Mouse (Mus musculus) c-Kit-positive CD71-negative TER-119-negative erythroid progenitor cells, embryonic 14.5 days (primary cell): ENCODE data around the gene Zfp93.

Source experiments
- DNase-seq: peaks from one replicate; pipeline ENCODE4 v3.0.0-alpha.2; 2013; ENCODE audit warnings: low read depth

Zfp93 gene

DNA sequence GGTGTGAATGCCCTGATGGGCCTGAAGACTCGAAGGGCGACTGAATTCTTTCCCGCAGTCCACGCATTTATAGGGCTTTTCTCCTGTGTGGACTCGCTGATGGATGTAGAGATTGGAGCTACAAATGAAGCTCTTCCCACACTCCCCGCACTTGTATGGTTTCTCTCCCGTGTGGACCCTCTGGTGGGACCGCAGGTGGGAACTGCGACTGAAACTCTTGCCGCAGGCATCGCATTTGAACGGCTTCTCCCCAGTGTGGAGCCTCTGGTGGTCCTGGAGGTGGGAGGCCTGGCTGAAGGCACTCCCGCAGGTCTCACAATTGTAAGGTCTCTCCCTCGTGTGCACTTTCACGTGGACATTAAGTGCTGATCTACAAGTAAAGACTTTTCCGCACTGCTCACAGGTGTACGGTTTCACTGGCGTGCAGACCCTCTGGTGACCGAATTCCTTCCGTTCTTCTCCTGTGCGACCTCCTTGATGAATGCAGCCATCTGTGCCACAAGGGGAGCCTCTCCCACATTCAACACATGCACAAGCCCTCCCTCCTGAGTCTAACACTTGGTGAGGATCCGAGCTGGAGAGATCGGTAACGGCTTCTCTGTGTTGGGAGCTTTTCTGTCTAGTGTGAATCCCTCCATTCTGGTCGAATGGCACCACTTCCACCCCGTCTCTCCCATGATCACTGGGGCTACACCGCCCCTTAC lies 21.3 kb downstream of the Zfp93 start:
- DNase-seq, result no peak

DNA sequence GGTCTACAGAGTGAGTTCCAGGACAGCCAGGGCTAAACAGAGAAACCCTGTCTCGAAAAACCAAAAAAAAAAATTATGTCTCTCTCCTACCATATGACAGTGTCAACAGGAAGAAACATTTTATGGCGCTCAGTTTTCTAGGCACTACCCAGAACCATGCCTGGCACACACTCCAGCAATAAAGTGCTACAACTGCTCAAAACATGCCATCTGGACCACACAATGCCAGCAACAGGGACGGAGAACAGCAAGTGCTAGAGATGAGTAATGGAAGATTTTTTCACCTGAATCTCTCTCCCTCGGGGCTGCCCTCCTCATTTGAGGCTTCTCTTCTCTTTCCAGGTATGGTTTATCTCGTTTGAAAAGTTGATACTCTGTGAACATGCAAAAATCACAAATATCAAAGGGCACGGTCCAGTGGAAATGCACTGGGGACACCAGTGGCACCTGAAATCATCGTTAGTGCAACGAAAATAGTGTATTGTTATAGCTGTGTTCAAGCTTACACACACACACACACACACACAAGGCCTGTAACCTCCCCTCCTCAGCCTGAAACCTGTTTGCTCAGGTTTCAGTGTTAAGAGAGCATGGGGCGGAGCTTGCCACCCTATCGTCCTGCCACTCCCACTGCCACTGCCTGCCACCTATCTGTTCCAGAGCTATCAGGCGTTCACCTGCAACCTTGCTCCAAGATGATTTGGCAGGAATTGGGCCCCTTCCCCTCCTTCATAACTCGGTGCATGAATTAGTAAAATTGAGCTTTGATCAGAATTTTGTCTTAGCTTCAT lies 23.0 kb downstream of the Zfp93 start:
- no peak for DNase-seq

DNA sequence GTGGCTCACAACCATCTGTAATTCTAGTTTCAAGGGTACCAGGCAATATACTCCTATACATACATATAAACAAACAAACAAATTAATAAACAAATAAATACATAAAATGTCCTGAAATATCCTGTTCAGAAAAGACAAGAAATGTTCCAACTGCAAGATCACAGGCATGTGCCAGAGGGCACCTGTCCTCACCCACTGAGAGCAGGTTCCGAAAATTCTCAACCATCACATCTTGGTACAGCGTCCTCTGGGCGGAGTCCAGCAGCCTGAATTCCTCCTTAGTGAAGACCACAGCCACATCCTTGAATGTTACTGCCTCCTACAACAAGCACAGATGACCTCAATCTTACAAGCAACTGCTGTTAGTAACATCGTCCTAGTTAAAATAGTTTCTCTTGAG lies 24.5 kb downstream of the Zfp93 start:
- DNase-seq, result no peak

DNA sequence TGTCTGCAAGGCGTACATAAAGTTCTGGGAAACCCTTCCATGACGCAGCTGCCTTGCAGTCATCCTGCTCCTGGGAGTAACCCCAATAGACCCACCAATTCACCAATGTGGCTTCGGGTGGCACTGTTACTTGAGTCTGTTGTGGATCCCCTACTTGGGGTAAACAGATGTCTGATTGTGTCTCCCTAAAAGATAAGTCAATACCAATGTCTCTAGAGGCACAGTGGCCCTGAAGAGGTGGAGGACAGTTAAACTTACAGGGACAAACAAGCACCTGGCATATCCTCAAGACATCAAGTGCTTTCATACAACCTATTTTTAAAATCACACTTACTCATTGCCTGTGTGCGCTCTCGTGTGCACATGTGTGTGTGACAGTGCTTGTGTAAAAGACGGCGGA lies 25.2 kb downstream of the Zfp93 start:
- DNase-seq, result no peak

DNA sequence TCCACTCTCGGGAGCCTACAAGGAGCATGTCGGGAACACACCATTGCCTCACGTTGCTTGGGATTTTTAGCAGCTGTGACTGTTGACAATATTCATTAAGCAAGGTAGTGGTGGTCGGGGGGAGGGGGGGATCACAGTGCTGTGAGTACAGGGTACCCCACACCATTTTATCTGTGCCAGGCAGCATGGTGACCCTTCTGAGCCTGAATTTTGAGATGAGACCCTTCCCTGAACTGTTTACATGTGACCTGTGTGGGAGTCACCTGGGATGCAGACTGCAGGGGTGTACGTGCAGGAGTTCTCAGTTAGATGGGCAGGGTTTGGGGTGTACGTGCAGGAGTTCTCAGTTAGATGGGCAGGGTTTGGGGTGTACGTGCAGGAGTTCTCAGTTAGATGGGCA lies 26.2 kb downstream of the Zfp93 start:
- no peak for DNase-seq

DNA sequence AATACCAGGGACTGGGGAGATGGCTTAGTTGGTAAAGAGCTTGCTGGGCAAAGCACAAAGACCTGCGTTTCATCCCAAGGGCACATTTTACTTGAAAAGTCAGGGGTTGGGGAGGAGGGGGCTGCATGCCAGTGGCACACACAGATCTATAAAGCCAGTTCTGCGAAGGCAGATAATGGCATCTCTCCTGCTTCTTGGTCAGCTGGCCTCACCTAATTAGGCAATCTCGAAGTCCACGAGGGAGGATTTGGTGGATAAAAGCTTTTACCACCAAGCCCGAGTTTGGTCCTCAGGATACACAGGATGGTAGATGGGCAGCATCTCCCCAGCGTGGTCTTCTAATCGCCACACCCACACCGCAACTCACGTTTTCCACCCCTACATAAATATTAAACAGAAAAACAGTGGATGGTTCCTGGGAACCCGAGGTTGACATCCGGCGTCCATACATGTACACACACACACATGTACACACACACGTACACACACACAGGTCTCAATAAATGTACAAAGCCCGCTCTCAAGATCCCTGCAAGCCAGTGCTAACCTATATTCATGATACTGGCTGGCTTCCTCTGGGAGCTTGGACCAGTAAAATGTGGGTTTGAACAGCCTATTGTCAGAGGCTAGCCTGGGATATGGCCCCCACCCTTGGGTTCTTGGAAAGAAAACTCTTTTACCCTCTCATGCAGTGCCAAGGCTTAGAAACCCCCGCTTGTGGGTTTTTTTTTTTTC lies 27.3 kb downstream of the Zfp93 start:
- DNase-seq, result no peak

DNA sequence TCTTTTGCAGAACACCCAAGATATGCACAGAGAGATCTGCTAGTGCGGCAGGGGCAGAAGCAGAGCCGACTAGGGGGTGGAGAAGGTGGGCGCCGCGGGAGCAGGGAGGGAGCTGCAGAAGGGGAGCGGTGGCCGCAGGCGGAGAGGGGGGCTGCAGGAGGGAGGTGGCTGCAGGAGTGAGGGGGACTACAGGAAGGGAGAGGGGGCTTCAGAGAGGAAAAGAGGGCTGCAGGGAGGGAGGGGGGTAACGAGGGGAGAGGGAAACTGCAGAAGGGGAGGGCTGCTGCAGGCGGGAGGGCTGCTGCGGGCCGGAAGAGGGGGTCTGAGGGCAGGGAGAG lies 28.4 kb downstream of the Zfp93 start:
- DNase-seq, result no peak

DNA sequence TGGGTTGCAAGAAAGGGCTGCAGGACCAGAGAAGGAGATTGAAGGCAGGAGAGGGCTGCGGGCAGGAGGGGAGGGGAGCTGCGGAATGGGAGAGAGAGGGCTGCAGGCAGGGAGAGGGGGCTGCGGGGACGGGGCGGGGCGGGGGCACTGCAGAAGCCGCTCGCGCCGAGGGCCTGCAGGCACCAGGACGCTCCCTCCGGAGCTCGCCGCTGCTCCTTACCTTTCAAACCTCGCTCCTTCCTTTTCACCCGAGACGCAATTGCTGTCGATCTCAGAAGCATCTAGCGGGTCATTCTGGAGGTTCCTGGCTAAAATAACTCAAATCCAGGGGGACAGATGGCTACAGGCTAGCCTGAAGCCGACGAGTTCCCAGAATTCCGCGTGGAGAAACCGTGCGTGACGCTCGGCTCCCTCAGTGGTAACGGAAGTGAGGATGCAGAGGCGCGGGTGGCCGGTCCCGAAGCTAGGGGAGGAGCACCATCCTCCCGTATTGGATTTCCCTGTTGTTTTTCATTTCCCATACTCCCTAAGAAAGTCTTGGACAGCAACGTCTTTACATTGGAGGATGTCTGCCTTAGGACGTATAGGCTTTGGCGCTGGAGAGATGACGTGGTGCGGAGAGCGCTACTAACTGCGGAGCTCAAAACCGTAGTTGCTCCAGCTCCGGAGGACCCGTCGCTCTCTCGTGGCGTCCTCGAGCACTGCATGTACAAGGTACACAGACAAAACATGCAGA lies 28.9 kb downstream of the Zfp93 start:
- DNase-seq, result peak; percentile 82

DNA sequence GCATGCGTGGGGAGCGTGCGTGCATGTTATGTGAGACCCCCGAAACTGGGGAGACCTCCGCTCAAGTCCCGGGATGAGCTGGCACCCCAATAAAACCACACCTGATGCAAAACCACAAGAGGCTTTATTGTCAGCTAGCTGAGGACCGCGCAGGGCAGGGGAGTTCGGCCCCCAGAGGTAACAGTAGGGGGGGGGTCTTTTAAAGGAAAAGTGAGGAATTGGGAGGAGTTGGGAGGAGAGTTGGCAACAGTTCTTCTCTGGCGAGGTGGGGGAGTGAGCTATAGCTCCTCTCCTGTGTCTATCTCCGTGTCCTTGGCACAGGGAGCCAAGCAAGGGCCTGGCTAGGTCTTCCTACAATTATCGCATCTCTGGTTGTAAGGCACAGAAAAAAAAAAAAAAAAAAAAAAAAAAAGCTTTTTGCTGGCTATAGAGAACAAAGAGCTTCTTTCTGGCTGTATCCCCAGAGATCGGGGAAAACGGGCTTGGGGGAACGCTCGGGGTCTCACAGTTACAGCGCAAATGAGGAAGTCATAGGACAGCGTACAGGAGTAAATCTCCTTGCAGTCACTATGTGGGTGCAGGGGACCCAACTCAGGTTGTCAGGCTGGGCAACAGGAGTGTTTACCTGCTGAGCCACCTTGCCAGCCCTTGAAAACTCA lies 29.7 kb downstream of the Zfp93 start:
- DNase-seq, result no peak

DNA sequence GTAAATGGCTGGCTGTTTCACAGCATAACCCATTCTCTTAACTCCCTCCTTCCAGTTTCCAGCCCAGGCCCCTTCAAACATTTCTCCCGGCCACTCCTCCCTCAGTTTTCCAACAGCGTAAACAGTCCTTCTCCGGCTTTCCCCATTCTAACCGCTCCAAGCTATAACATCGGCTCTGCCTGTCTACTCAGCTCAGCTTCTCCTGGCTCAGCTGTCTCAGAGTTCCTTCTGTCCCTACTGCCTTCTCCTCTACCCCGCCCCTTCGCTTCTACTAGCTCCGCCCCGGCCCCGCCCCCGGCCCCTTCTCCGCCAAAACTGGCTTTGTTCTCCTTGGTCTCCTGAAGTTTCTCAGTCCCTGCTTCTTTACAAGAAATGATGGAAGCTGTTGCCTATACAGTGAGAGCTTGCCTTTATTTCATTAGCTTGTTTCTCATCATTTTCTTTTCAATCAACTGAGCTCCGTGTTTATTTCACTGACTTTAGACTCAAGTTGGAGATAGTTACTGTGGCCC lies 30.6 kb downstream of the Zfp93 start, which contains the start of gene Zfp61:
Zfp61 (minus strand) TSS at position 462 of the 512 bp plus-strand sequence.
- peak; percentile 18 for DNase-seq

DNA sequence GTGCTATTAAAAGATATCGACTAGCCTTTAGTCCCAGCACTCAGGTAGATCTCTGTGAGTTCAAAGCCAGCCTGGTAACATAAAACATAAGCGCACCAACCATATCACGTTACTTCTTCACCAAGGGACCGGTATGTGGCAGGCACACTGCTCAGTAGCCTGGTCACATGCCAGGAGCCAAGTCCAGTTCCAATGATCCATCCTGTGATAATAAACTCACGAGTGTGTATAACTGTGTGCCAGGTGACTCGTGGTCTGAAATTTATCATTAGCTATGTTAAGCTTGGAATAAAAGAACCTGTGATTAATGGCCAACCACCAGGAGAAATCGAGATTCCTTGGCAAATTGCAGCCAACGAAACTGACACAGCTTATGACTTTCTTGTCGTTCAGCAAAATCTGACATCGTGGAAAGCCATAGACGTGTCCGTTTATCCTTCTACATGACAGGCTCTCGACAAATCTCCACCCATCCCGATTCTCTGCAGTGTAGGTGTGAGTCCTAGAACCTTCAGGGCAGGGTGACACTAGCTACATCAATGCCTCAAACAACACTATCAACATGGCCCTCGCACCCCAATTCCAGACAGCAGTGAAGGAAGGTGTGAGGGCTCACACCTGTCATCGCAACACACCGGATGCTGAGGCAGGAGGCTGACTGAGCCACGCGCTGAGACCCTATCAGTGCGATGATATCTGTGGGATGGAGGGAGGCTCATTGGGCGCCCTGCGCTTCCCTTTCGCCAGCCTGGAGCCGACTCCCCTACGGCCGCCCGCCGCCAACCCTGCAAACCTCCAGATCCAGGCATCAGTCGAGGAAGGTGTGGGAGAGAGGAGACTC lies 45.7 kb downstream of the Zfp93 start:
- DNase-seq, result no peak

DNA sequence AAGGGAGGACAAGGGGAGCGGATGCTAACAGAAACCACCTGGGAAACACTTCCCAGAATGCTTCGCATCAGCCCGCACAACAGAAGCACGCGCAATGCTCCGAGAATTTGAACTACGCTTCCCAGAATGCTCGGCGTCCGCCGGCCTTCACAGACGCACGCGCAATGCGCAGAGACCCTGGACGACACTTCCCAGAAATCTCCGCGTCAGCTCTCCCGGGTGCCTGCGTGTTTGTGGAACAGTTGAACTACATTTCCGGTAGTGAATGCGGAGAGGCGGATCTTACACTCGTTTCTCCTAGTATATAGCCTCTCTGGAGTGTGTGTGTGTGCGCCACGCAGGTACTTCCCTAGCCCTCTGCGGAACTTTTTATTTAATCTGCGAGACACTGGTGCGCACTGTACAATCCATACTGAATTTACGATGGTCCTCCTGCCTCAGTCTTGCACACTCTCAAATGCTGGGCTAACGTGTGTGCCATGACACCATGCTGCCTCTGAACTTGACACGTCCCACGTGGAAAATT lies 46.4 kb downstream of the Zfp93 start, which contains the start of gene Zfp94:
Zfp94 (minus strand) TSS at position 100 of the 526 bp plus-strand sequence.
- peak; percentile 85 for DNase-seq

DNA sequence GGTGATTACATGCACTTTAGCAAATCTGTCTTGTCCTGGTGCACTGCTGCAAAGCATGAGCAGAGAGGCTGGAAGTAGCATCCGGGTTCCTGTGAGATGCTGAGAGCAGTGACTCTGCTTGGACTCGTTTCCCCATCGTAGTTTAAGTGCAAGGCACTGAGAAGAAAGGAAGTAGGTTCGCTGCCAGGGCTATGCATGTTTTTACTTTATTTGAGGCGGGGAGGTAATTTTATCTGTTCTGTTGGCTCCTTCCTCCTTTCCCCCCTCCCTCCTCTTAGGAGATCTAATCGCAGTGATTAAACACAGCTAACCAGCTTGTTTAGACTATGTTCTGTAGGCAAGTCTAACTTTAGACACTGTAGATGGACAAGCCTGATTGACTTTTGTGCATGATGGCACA lies 48.7 kb downstream of the Zfp93 start:
- no peak for DNase-seq

DNA sequence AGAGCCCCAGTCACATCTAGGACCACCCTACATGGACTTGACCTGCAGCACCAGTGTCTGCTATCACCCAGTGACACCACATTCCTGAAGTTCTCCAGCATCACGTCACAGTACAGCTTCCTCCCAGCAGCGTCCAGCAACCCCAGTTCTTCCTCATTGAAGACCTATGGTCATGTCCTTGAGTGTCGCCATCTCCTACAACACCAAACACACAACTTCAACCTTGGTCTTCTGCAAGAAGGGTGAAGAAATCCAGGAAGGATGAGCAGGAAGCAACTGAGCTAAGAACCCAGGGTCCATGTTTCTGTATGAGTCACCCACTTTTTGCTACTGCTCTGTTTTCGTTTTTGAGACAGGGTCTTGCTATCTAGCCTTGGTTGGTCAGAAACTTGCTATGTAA lies 52.4 kb downstream of the Zfp93 start:
- no peak for DNase-seq

DNA sequence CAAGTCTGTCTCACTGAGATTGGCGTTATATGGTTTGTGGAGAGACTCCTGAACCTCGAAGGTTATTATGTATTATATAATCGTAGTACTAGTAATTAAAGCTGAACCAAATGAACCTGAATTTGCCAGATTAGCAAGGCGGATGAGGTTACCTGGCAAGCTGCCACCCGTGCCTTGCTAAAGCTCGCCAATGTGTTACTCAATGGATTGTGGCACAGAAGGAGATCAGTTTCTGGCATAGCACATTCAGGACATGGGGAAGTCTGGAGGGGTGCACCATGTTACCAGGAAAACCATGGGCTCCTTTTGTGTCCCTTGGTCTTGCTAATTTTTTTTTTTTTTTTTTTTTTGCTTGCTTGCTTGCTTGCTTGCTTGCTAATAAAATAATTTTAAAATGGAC lies 55.0 kb downstream of the Zfp93 start:
- DNase-seq, result no peak

DNA sequence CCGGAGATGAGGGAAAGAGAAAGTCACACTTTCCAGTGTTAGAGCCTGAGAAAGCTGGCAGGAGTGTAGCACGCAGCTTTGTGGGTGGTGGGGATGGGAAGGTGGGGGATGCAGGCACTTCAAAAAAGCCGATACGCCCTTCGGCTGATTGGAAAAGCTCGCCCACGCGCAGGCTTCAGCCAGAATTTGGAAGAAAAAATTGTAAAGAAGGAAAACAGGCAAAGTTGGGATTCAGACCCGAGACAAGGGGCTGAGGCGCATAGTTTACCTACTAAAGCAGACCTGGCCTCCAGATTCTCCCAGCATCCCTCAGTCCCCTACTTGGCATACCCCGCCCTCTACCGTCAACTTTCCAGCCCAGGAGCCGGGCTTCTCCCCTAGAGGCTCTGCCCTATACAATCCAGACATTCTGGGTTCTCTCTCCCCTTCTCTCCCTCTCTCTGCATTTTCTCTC lies 55.5 kb downstream of the Zfp93 start:
- no peak for DNase-seq

DNA sequence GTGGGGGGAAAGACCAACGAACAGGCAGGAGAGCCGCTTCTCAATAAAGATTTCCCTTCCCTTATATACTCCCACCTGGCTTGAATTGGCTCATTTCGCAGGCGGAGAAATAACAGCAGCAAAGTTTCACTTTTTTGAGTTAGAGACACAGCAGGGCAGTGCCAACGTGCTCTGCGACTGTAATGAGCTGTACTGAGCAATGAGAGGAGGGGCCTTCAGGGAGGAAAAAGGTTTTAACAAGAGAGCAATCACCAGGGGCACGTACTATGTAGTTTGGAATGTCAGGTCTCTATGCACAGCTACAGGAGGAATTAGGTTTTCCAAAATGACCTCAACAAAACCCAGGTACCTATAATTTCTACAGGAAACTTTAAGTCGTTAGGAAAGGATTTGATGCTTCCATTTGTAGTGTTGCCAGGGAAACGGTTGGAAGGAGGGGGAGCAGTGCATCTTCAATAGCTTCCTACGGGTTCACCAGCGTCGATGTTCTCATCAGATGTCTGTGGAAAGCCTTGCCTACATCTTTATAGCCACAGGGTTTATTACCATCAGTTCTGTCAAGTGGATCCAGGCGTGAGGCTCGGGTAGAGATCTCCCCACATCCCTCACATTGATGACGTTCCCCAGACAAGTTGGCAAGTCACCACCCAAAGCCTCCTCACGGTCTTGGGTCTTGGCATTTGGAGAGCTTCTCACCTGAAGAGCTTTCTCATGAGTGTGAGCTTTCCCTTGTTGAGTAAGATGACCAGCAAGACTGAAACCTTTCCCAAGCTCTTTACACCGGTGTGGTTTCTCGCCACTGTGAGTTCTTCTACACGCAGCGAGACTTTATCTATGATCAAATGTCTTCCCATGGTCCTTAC lies 56.3 kb downstream of the Zfp93 start:
- no peak for DNase-seq
